Mouse (Mus musculus) CH12.LX (cell line): ENCODE measurements around the gene Ttc30a1. TPM values are rescaled to one million over a fixed set of nuclear protein-coding genes. Genes with fewer than 3 reads are reported as not detected.

ENCODE experiments used
- DNase-seq: peaks from one replicate; pipeline ENCODE4 v3.0.0-alpha.2; 2013; ENCODE audit errors: extremely low read depth
- H3K27ac ChIP-seq: 2 replicates; pipeline ENCODE4 v1.5.1; 2012; ENCODE audit warnings: low read depth, mild to moderate bottlenecking, control low read depth, moderate library complexity; ENCODE audit not compliant: insufficient read depth
- H3K27me3 ChIP-seq: replicated peaks from 2 replicates; pipeline ENCODE3; 2012; ENCODE audit warnings: inconsistent platforms
- H3K36me3 ChIP-seq, 2 experiments: replicated peaks in 1 of 2; 2 replicates each; pipeline versions ENCODE3 to v1.6.1; 2012; ENCODE audit warnings: inconsistent platforms in 1 of 2, low read length in 1 of 2, mild to moderate bottlenecking in 1 of 2, mixed read lengths in 1 of 2, moderate library complexity in 1 of 2; ENCODE audit not compliant: control insufficient read depth in 1 of 2, insufficient read depth in 1 of 2
- H3K4me1 ChIP-seq, 2 experiments: 2 replicates each; pipeline ENCODE4 v1.6.1; 2012; ENCODE audit warnings: inconsistent platforms in 1 of 2, moderate library complexity in 1 of 2; ENCODE audit not compliant: insufficient read depth in 2 of 2, control insufficient read depth in 1 of 2
- H3K4me2 ChIP-seq: 2 replicates; pipeline ENCODE4 v1.6.1; 2012; ENCODE audit warnings: low read depth, mild to moderate bottlenecking, control low read depth; ENCODE audit not compliant: poor library complexity, insufficient read depth, severe bottlenecking
- H3K4me3 ChIP-seq, 3 experiments: fragments of 150-350 bp in 1 of 3; sonication (generic) in 1 of 3; replicated peaks in 1 of 3; 2 replicates each; pipeline versions ENCODE3 to v1.5.1; 2011 to 2012; ENCODE audit warnings: low read depth in 2 of 3, low read length in 2 of 3, mild to moderate bottlenecking in 2 of 3, moderate library complexity in 2 of 3, control low read depth in 1 of 3, improper control_type of control experiment in 1 of 3, inconsistent platforms in 1 of 3, mixed read lengths in 1 of 3; ENCODE audit not compliant: poor library complexity in 1 of 3
- H3K79me2 ChIP-seq: replicated peaks from 2 replicates; pipeline ENCODE4 v1.6.1; 2012; ENCODE audit warnings: mild to moderate bottlenecking, moderate library complexity; ENCODE audit not compliant: control insufficient read depth, poor library complexity, insufficient read depth, severe bottlenecking; ENCODE audit errors: extremely low read depth
- H3K9ac ChIP-seq: 2 replicates; pipeline ENCODE4 v1.6.1; 2012; ENCODE audit warnings: low read depth, mild to moderate bottlenecking, control low read depth, moderate library complexity; ENCODE audit not compliant: insufficient read depth
- H3K9me3 ChIP-seq: replicated peaks from 2 replicates; pipeline ENCODE3; 2012; ENCODE audit warnings: low read length, inconsistent platforms, mixed read lengths
- BHLHE40 ChIP-seq: IDR thresholded peaks from 2 replicates; pipeline ENCODE4 v1.6.1; 2011; ENCODE audit warnings: mild to moderate bottlenecking, low read depth, low read length, improper control_type of control experiment
- CHD1 ChIP-seq: IDR thresholded peaks from 2 replicates; pipeline ENCODE4 v1.6.1; 2012; ENCODE audit warnings: low read depth, low read length, improper control_type of control experiment, inconsistent platforms
- CHD2 ChIP-seq: IDR thresholded peaks from 2 replicates; pipeline ENCODE4 v1.6.1; 2011; ENCODE audit warnings: low read length, improper control_type of control experiment
- EP300 ChIP-seq: IDR thresholded peaks from 2 replicates; pipeline ENCODE4 v1.6.1; 2011; ENCODE audit warnings: low read length, improper control_type of control experiment
- ETS1 ChIP-seq: conservative IDR thresholded peaks from 2 replicates; pipeline ENCODE4 v1.6.1; 2012; ENCODE audit warnings: low read depth, mild to moderate bottlenecking, inconsistent platforms, low read length, improper control_type of control experiment, moderate library complexity
- GABPA ChIP-seq: IDR thresholded peaks from 2 replicates; pipeline ENCODE4 v1.6.1; 2012; ENCODE audit warnings: low read depth, low read length, improper control_type of control experiment, inconsistent platforms; ENCODE audit not compliant: insufficient replicate concordance
- JUND ChIP-seq: conservative IDR thresholded peaks from 2 replicates; pipeline ENCODE4 v1.6.1; 2011; ENCODE audit warnings: low read depth, low read length, improper control_type of control experiment
- MXI1 ChIP-seq: IDR thresholded peaks from 2 replicates; pipeline ENCODE4 v1.6.1; 2011; ENCODE audit warnings: mild to moderate bottlenecking, low read depth, low read length, improper control_type of control experiment
- NELFE ChIP-seq: IDR thresholded peaks from 2 replicates; pipeline ENCODE4 v1.6.1; 2011; ENCODE audit warnings: low read depth, low read length, improper control_type of control experiment
- NRF1 ChIP-seq: IDR thresholded peaks from 2 replicates; pipeline ENCODE4 v1.6.1; 2014; ENCODE audit warnings: low read depth, mild to moderate bottlenecking, inconsistent platforms, low read length, improper control_type of control experiment, moderate library complexity
- PAX5 ChIP-seq: IDR thresholded peaks from 2 replicates; pipeline ENCODE4 v1.6.1; 2012; ENCODE audit warnings: low read length, inconsistent platforms, mixed read lengths
- POLR2A ChIP-seq: IDR thresholded peaks from 2 replicates; pipeline ENCODE4 v1.6.1; 2011; ENCODE audit warnings: low read depth, mild to moderate bottlenecking, improper control_type of control experiment, low read length
- SMC3 ChIP-seq: IDR thresholded peaks from 2 replicates; pipeline ENCODE4 v1.6.1; 2011; ENCODE audit warnings: low read depth, low read length, improper control_type of control experiment
- TCF12 ChIP-seq: IDR thresholded peaks from 2 replicates; pipeline ENCODE4 v1.6.1; 2014; ENCODE audit warnings: low read depth, mild to moderate bottlenecking, inconsistent platforms, low read length, improper control_type of control experiment
- USF2 ChIP-seq: conservative IDR thresholded peaks from 2 replicates; pipeline ENCODE4 v1.6.1; 2011; ENCODE audit warnings: low read depth, low read length, improper control_type of control experiment
- ZC3H11A ChIP-seq: IDR thresholded peaks from 2 replicates; pipeline ENCODE4 v1.6.1; 2012; ENCODE audit warnings: low read depth, mild to moderate bottlenecking, inconsistent platforms, low read length, improper control_type of control experiment
- ZKSCAN1 ChIP-seq: IDR thresholded peaks from 2 replicates; pipeline ENCODE4 v1.6.1; 2012; ENCODE audit warnings: low read depth, inconsistent platforms, low read length, improper control_type of control experiment, borderline replicate concordance
- dilution Hi-C: fragments of 300-500 bp; cut with MboI; formaldehyde crosslinking; loops from 2 replicates; pipeline ENCODE4 v1.14.3; 2020; ENCODE audit warnings: low sequenced_read_pairs; ENCODE audit not compliant: extremely low pct_unique_long_range_greater_than_20kb, extremely low pct_ligation_motif_present
- in situ Hi-C: fragments of 300-500 bp; cut with MboI; formaldehyde crosslinking; loops from 3 replicates; pipeline ENCODE4 v1.14.3; 2019; ENCODE audit warnings: low sequenced_read_pairs, low pct_ligation_motif_present, low pct_unique_long_range_greater_than_20kb, mixed read lengths
- polyA plus RNA-seq: library from polyadenylated mRNA; unstranded; fragments of >175 nt; gene quantifications from 2 replicates; pipeline ENCODE4 v1.2.1, GENCODE M21; 2012; ENCODE audit warnings: low read depth; ENCODE audit not compliant: insufficient read length
- total RNA-seq, 2 experiments: library from RNA; depleted of rRNA; stranded (reverse); fragments of 300-350 nt in 1 of 2; fragments of >200 nt in 1 of 2; gene quantifications; 2 replicates each; pipeline ENCODE4 v1.2.3; 2012 to 2014

Ttc30a1 gene
- total and polyA plus RNA-seq, 3 experiments, result not detected

GRCm38 (mm10) chr2:75983847-75984246, 2.1 kb upstream of the Ttc30a1 start:
- Histone ChIP-seq H3K27me3 (no peaks in the 10 kb centered on the region), H3K9me3 (peaks cover 4% of the 10 kb centered on the region), H3K79me2 (no peaks in the 10 kb centered on the region), H3K4me1 (peaks cover 3 to 23% of the 10 kb centered on the region in 2 experiments), H3K27ac (no peak overlapping the region), H3K9ac (no peak overlapping the region), H3K4me3 (no peak overlapping the region), H3K36me3 (no peaks in the 10 kb centered on the region), H3K4me2 (no peak overlapping the region)
- dilution Hi-C loops (no loop called here), in situ Hi-C loops (loop anchor here (10.0 kb wide), 1 partner anchor 121 kb away; no protein-coding TSS in a partner anchor)
- DNase-seq, result no peak
- no peak for TF ChIP-seq EP300
- TF ChIP-seq NELFE, result no peak
- no peak for TF ChIP-seq GABPA
- no peak for TF ChIP-seq ZC3H11A
- TF ChIP-seq USF2, result no peak
- TF ChIP-seq CHD2, result no peak
- no peak for TF ChIP-seq MXI1
- TF ChIP-seq BHLHE40, result no peak
- TF ChIP-seq ETS1, result no peak
- no peak for TF ChIP-seq SMC3
- no peak for TF ChIP-seq POLR2A
- no peak for TF ChIP-seq TCF12

GRCm38 (mm10) chr2:75983091-75983490, 1.3 kb upstream of the Ttc30a1 start:
- in situ Hi-C loops (loop anchor here (10.0 kb wide), 1 partner anchor 122 kb away; no protein-coding TSS in a partner anchor), dilution Hi-C loops (no loop called here)
- TF ChIP-seq NRF1 (no peak), ZKSCAN1 (no peak), PAX5 (no peak), ZC3H11A (no peak), CHD2 (no peak), JUND (no peak), CHD1 (no peak)
- Histone ChIP-seq H3K9ac (no peak overlapping the region), H3K4me1 (peaks cover 3 to 16% of the 10 kb centered on the region in 2 experiments), H3K27me3 (no peaks in the 10 kb centered on the region), H3K9me3 (peaks cover 4% of the 10 kb centered on the region), H3K36me3 (no peaks in the 10 kb centered on the region), H3K27ac (no peak overlapping the region), H3K4me3 (no peak overlapping the region), H3K79me2 (no peaks in the 10 kb centered on the region), H3K4me2 (no peak overlapping the region)
- DNase-seq, result no peak
